Mouse (Mus musculus): ENCODE measurements around the gene Gm21883.
"Not testable (repeated sequence)": the region's sequence is repeated elsewhere in the genome, so short reads cannot be mapped to it uniquely, and the experiment has no call there.

Gm21883 gene

DNA sequence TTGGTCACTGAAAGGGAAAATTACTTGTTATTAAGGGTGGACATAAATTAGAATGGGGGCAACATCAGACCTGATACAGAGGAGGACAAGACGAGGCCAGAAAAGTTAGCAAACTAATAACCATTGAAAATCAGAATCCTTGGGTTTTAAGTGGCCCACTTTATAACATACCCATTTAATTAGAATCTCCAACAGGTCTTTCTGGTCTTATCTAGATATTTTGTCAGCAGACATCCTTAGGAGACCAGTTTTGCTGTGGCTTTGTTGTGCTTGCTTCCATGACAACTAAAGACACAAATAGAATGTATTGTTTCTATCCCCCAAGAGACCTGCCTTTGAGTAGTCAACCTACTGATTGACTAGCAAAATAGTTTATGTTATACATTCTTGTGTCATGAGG, at the start of gene Gm21883:
TSS of gene Gm21883 (minus strand) at position 101 of the 400 bp plus-strand sequence.
- not testable (repeated sequence) for DNase-seq (ENCODE audit: low spot score)

DNA sequence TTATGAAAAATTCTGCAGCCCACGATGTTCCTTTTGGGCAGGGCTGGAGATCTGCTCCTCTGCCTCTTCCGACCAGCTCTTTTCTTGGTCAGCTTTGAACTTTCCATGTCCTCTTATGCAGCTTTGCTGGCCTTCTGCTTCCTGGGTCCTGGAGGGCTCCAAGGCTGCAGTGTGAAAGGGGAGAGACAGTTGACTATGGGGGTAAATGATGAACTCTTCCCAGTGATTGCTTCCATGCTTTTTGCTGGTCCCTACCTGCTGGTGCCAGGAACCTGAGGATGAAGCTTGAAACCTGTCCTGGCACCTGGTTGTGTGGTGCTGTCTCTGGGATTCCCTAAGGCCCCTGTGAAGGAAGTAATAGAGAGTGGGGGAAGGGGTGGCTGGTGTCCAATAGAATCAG, 44.7 kb upstream of the Gm21883 start, which contains the start of gene Spin2e:
TSS of gene Spin2e (minus strand) at position 101 of the 400 bp plus-strand sequence.
- not testable (repeated sequence) for DNase-seq (ENCODE audit: low spot score)
